Mouse (Mus musculus): ENCODE measurements around the gene 4930524J08Rik.

Gene 4930524J08Rik

GRCm38 (mm10) chr5:99978699-99979442, at the start of gene 4930524J08Rik, which contains the start of gene Hnrnpd:
4930524J08Rik (plus strand) TSS chr5:99979061.
Hnrnpd (minus strand) TSS chr5:99978938.
- in situ Hi-C loops (cut with MboI; ENCODE audit: low pct_unique_long_range_greater_than_20kb in 1 of 2, low sequenced_read_pairs in 2 of 2, unreplicated experiment in 1 of 2), result no loop called here

GRCm38 (mm10) chr5:99931910-99932309, 47.0 kb upstream of the 4930524J08Rik start:
- in situ Hi-C loops (cut with MboI; ENCODE audit: low pct_unique_long_range_greater_than_20kb in 1 of 2, low sequenced_read_pairs in 2 of 2, unreplicated experiment in 1 of 2), result loop anchor here in 1 of 2 experiments (25.0 kb wide), 1 partner anchor 380 kb away; no protein-coding TSS in a partner anchor

GRCm38 (mm10) chr5:99939440-99939839, 39.4 kb upstream of the 4930524J08Rik start:
- in situ Hi-C loops (cut with MboI; ENCODE audit: low pct_unique_long_range_greater_than_20kb in 1 of 2, low sequenced_read_pairs in 2 of 2, unreplicated experiment in 1 of 2), result loop anchor here in 1 of 2 experiments (25.0 kb wide), 1 partner anchor 373 kb away; no protein-coding TSS in a partner anchor

GRCm38 (mm10) chr5:99941273-99941672, 37.6 kb upstream of the 4930524J08Rik start:
- in situ Hi-C loops (cut with MboI; ENCODE audit: low pct_unique_long_range_greater_than_20kb in 1 of 2, low sequenced_read_pairs in 2 of 2, unreplicated experiment in 1 of 2), result loop anchor here in 1 of 2 experiments (25.0 kb wide), 1 partner anchor 371 kb away; no protein-coding TSS in a partner anchor

- in situ Hi-C loops (cut with MboI; ENCODE audit: low pct_unique_long_range_greater_than_20kb in 1 of 2, low sequenced_read_pairs in 2 of 2, unreplicated experiment in 1 of 2), result loop anchor here in 1 of 2 experiments (25.0 kb wide), 1 partner anchor 370 kb away; no protein-coding TSS in a partner anchor
Measured at GRCm38 (mm10) chr5:99941776-99942502, 36.9 kb upstream of the 4930524J08Rik start.

GRCm38 (mm10) chr5:99952513-99952912, 26.3 kb upstream of the 4930524J08Rik start:
- in situ Hi-C loops (cut with MboI; ENCODE audit: low pct_unique_long_range_greater_than_20kb in 1 of 2, low sequenced_read_pairs in 2 of 2, unreplicated experiment in 1 of 2), result no loop called here

GRCm38 (mm10) chr5:99953883-99954282, 25.0 kb upstream of the 4930524J08Rik start:
- in situ Hi-C loops (cut with MboI; ENCODE audit: low pct_unique_long_range_greater_than_20kb in 1 of 2, low sequenced_read_pairs in 2 of 2, unreplicated experiment in 1 of 2), result no loop called here

- in situ Hi-C loops (cut with MboI; ENCODE audit: low pct_unique_long_range_greater_than_20kb in 1 of 2, low sequenced_read_pairs in 2 of 2, unreplicated experiment in 1 of 2), result no loop called here
Measured at GRCm38 (mm10) chr5:99958666-99959065, 20.2 kb upstream of the 4930524J08Rik start.

- in situ Hi-C loops (cut with MboI; ENCODE audit: low pct_unique_long_range_greater_than_20kb in 1 of 2, low sequenced_read_pairs in 2 of 2, unreplicated experiment in 1 of 2), result no loop called here
Measured at GRCm38 (mm10) chr5:99959236-99959936, 19.5 kb upstream of the 4930524J08Rik start.

GRCm38 (mm10) chr5:99959960-99960359, 18.9 kb upstream of the 4930524J08Rik start:
- in situ Hi-C loops (cut with MboI; ENCODE audit: low pct_unique_long_range_greater_than_20kb in 1 of 2, low sequenced_read_pairs in 2 of 2, unreplicated experiment in 1 of 2), result no loop called here

GRCm38 (mm10) chr5:99973941-99974340, 4.9 kb upstream of the 4930524J08Rik start:
- in situ Hi-C loops (cut with MboI; ENCODE audit: low pct_unique_long_range_greater_than_20kb in 1 of 2, low sequenced_read_pairs in 2 of 2, unreplicated experiment in 1 of 2), result no loop called here

- in situ Hi-C loops (cut with MboI; ENCODE audit: low pct_unique_long_range_greater_than_20kb in 1 of 2, low sequenced_read_pairs in 2 of 2, unreplicated experiment in 1 of 2), result no loop called here
Measured at GRCm38 (mm10) chr5:99975061-99975460, 3.8 kb upstream of the 4930524J08Rik start.

GRCm38 (mm10) chr5:99975776-99976175, 3.1 kb upstream of the 4930524J08Rik start:
- in situ Hi-C loops (cut with MboI; ENCODE audit: low pct_unique_long_range_greater_than_20kb in 1 of 2, low sequenced_read_pairs in 2 of 2, unreplicated experiment in 1 of 2), result no loop called here

GRCm38 (mm10) chr5:99976334-99976955, 2.4 kb upstream of the 4930524J08Rik start:
- in situ Hi-C loops (cut with MboI; ENCODE audit: low pct_unique_long_range_greater_than_20kb in 1 of 2, low sequenced_read_pairs in 2 of 2, unreplicated experiment in 1 of 2), result no loop called here

GRCm38 (mm10) chr5:99977516-99978301, 1.2 kb upstream of the 4930524J08Rik start:
- in situ Hi-C loops (cut with MboI; ENCODE audit: low pct_unique_long_range_greater_than_20kb in 1 of 2, low sequenced_read_pairs in 2 of 2, unreplicated experiment in 1 of 2), result no loop called here

GRCm38 (mm10) chr5:99983452-99984061, 4.7 kb downstream of the 4930524J08Rik start:
- in situ Hi-C loops (cut with MboI; ENCODE audit: low pct_unique_long_range_greater_than_20kb in 1 of 2, low sequenced_read_pairs in 2 of 2, unreplicated experiment in 1 of 2), result no loop called here

- in situ Hi-C loops (cut with MboI; ENCODE audit: low pct_unique_long_range_greater_than_20kb in 1 of 2, low sequenced_read_pairs in 2 of 2, unreplicated experiment in 1 of 2), result no loop called here
Measured at GRCm38 (mm10) chr5:99994166-99994565, 15.3 kb downstream of the 4930524J08Rik start.
